Mouse (Mus musculus): ENCODE results near the gene Themis2. TPM values are rescaled to one million over a fixed set of nuclear protein-coding genes. Genes with fewer than 3 reads are reported as not detected.

The Themis2 gene
- 55.0 and 68.8 TPM in 2 replicates for polyA plus RNA-seq (2012; rRNA removed)

DNA sequence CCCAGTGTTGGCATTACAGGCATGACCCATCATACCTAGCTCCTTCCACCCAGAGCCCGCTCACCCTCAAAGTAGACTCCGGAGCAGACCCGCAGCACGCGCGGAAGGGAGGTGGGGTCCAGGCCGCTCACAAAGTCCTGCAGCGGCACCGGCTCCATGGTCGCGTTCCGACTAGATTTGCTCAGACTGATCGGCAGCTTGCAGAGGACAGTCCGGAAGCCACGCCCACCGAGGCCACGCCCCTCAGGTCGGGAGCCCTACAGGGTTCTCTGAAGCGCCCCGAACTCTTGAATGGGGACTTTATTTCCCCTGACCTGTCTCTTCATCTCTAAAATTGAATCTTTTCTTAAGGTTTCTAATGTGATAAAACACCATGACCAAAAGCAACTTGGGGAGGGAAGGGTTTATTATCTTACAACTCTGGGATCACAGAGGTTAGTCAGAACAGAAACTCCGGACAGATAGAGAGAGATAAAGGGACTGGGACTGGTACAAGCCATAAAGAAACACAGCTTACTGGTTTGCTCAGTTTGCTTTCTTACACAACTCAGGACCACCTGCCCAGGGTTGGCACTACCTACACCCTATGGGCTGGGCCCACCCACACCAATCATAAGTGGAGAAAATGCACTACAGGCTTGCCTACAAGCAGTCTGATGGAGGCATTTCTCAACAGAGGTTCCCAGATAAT lies at the start of gene Themis2:
TSS of gene Themis2 (minus strand) at position 192 of the 691 bp plus-strand sequence.
- H3K27me3 ChIP-seq (ENCODE audit: control insufficient read depth, insufficient read depth, low read length): no peaks in the 10 kb centered on the region
- peaks cover 7% of the 10 kb centered on the region; the same call in 1 of the 2 replicates for H3K4me1 ChIP-seq (ENCODE audit: control insufficient read depth, insufficient read depth, insufficient read length)
- H3K4me3 ChIP-seq (ENCODE audit: extremely low read depth, insufficient read depth, insufficient read length): peak within 1 kb of the TSS; percentile 90
- WGBS: 2% methylated on average over 21 of the region's 21 CpGs
- peaks cover 8% of the 10 kb centered on the region for H3K36me3 ChIP-seq (ENCODE audit: control insufficient read depth, insufficient read depth, low read length)
- peak within 1 kb of the TSS; percentile 85 for H3K27ac ChIP-seq (ENCODE audit: insufficient read depth, low read length)
- DNase-seq (ENCODE audit: low read depth in 1 of 2, low spot score in 2 of 2): peak; percentile 67 to 97
- TF ChIP-seq CTCF (IDR thresholded peaks at IDR 0.05; ENCODE audit: extremely low read depth, insufficient read depth, insufficient read length, insufficient replicate concordance) (no peak), POLR2A (IDR thresholded peaks at IDR 0.05; ENCODE audit: low read depth, low read length) (peak; percentile 96)

DNA sequence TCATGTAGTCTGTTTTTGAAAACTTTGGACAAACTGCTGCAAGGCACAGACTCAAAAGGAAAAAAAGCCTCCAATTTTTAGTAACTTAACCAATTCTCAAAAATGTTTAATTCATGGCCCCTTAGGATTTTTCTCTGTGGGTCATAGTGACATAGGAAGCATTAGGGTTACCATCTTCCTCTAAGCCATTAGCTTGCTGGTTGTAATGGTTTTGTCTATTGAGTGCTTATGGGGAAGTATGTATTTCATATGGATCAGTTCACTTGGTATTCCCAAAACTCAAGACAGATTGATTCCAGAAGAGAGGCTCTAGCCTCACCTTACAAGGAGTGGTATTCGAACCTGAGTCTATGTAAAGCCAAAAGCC lies 47.5 kb upstream of the Themis2 start:
- no peak overlapping the region for H3K27ac ChIP-seq (ENCODE audit: insufficient read depth, low read length)
- H3K36me3 ChIP-seq (ENCODE audit: control insufficient read depth, insufficient read depth, low read length): peaks cover 11% of the 10 kb centered on the region; the same call in 1 of the 2 replicates
- no peaks in the 10 kb centered on the region for H3K4me1 ChIP-seq (ENCODE audit: control insufficient read depth, insufficient read depth, insufficient read length)
- H3K27me3 ChIP-seq (ENCODE audit: control insufficient read depth, insufficient read depth, low read length): no peaks in the 10 kb centered on the region
- H3K4me3 ChIP-seq (ENCODE audit: extremely low read depth, insufficient read depth, insufficient read length): no peak overlapping the region
- DNase-seq (ENCODE audit: low read depth in 1 of 2, low spot score in 2 of 2): no peak
- no peak for TF ChIP-seq POLR2A (IDR thresholded peaks at IDR 0.05; ENCODE audit: low read depth, low read length)
- TF ChIP-seq CTCF (IDR thresholded peaks at IDR 0.05; ENCODE audit: extremely low read depth, insufficient read depth, insufficient read length, insufficient replicate concordance): no peak
- 89% methylated on average over 1 of the region's 1 CpGs for WGBS

DNA sequence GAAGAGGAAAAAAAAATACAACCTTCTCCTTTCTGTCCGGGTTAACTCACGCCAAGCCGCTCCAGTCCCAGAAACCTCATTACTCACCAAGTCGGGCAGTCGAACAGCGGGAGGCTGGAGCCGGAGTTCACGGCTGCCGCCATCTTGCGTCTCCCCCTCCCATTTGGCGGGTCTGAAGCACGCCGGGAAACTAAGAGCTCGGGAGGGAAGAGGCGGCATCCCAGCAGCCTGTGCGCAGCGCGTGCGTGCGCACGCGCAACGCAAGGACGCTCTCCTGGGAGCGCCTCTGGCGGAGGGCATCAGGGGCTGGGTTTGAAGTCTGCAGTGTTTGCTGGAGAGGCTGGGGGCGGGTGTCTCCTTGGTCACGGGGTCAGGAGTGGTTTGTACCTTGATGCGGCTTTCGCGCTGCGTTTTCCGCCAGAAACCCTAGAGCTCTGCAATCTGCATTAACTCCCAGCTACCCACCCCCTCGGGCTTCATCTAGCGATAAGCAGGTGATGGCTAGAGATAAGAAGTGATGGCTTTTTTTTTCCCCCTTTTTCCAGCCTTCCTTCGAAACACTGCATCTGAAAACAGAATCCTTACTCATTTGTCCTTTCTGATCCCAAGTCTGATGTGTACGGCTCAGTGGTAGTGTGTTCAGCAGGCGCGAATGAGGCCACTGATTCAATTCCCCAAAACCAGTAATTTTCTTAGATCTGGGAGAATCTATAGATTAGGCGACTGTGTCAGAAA lies 47.0 kb upstream of the Themis2 start, which contains the start of gene Ppp1r8:
TSS of gene Ppp1r8 (minus strand) at position 200 of the 735 bp plus-strand sequence.
- Histone ChIP-seq H3K27ac (ENCODE audit: insufficient read depth, low read length) (peak within 1 kb of the TSS; percentile 33; the same call in 1 of the 2 replicates), H3K27me3 (ENCODE audit: control insufficient read depth, insufficient read depth, low read length) (no peaks in the 10 kb centered on the region), H3K4me1 (ENCODE audit: control insufficient read depth, insufficient read depth, insufficient read length) (no peaks in the 10 kb centered on the region), H3K36me3 (ENCODE audit: control insufficient read depth, insufficient read depth, low read length) (peaks cover 12% of the 10 kb centered on the region; the same call in 1 of the 2 replicates), H3K4me3 (ENCODE audit: extremely low read depth, insufficient read depth, insufficient read length) (peak within 1 kb of the TSS; percentile 90)
- DNase-seq (ENCODE audit: low read depth in 1 of 2, low spot score in 2 of 2): peak; percentile 83 to 86
- TF ChIP-seq CTCF (IDR thresholded peaks at IDR 0.05; ENCODE audit: extremely low read depth, insufficient read depth, insufficient read length, insufficient replicate concordance): no peak
- peak; percentile 96 for TF ChIP-seq POLR2A (IDR thresholded peaks at IDR 0.05; ENCODE audit: low read depth, low read length)
- WGBS: 2% methylated on average over 40 of the region's 40 CpGs

DNA sequence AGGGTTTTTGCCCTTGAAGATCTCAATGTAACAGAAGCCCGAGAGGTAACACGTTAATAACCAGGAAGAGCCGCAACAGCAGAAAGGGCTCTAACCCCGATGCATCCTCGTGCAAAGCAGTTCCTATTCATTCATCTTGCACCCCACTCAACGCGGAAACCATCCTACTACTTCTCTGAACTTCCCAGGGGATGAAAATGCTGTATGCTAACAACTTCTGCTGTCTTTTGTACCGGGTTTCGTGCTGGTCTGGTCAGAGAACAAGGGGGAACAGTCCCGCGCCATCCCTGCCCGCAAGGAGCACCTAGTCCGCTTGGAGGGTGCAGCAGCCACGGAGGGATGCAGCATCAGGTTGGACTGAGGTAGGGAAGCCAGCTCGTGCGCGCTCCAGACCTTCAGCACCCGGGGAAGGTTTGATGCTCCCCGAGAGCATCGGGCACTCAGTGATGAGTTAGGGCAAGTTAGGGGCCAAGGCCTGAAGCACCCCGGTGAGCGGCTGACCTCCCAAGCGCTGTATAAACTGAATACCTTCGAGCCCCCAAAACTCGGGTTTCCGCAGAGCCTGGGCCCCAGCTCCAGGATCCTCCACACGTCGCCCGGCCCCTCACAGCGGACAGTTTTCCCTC lies 46.2 kb upstream of the Themis2 start:
- under 1% methylated on average over 30 of the region's 30 CpGs for WGBS
- Histone ChIP-seq H3K36me3 (ENCODE audit: control insufficient read depth, insufficient read depth, low read length) (peaks cover 13% of the 10 kb centered on the region; the same call in 1 of the 2 replicates), H3K4me1 (ENCODE audit: control insufficient read depth, insufficient read depth, insufficient read length) (no peaks in the 10 kb centered on the region), H3K27ac (ENCODE audit: insufficient read depth, low read length) (no peak overlapping the region), H3K4me3 (ENCODE audit: extremely low read depth, insufficient read depth, insufficient read length) (peak overlapping the region; percentile 90), H3K27me3 (ENCODE audit: control insufficient read depth, insufficient read depth, low read length) (no peaks in the 10 kb centered on the region)
- TF ChIP-seq POLR2A (IDR thresholded peaks at IDR 0.05; ENCODE audit: low read depth, low read length) (no peak), CTCF (IDR thresholded peaks at IDR 0.05; ENCODE audit: extremely low read depth, insufficient read depth, insufficient read length, insufficient replicate concordance) (no peak)
- DNase-seq (ENCODE audit: low read depth in 1 of 2, low spot score in 2 of 2): peak in 1 of 2 experiments; percentile 6

DNA sequence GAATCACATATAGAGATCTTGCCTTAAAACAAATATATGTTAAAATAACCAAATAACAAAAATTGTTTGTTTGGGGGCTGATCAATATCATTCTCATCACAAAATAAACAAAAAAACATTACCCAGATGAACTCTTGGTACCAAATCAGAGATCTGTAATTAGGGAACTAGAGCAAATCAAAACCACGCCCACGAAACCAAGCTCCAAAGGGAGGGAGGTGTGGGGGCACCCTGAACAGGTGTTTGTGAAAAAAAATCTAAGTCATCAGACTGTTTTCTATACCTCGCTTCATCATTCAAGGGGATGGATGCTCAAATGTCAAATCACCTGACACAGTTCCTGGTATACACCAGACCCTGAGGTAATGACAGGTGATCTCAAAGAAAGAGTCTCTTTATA lies 45.3 kb upstream of the Themis2 start:
- Histone ChIP-seq H3K27me3 (ENCODE audit: control insufficient read depth, insufficient read depth, low read length) (no peaks in the 10 kb centered on the region), H3K4me1 (ENCODE audit: control insufficient read depth, insufficient read depth, insufficient read length) (no peaks in the 10 kb centered on the region), H3K36me3 (ENCODE audit: control insufficient read depth, insufficient read depth, low read length) (peaks cover 16% of the 10 kb centered on the region), H3K4me3 (ENCODE audit: extremely low read depth, insufficient read depth, insufficient read length) (no peak overlapping the region), H3K27ac (ENCODE audit: insufficient read depth, low read length) (no peak overlapping the region)
- 44% methylated on average over 3 of the region's 3 CpGs for WGBS
- no peak for TF ChIP-seq CTCF (IDR thresholded peaks at IDR 0.05; ENCODE audit: extremely low read depth, insufficient read depth, insufficient read length, insufficient replicate concordance)
- TF ChIP-seq POLR2A (IDR thresholded peaks at IDR 0.05; ENCODE audit: low read depth, low read length): no peak
- DNase-seq (ENCODE audit: low read depth in 1 of 2, low spot score in 2 of 2): no peak

DNA sequence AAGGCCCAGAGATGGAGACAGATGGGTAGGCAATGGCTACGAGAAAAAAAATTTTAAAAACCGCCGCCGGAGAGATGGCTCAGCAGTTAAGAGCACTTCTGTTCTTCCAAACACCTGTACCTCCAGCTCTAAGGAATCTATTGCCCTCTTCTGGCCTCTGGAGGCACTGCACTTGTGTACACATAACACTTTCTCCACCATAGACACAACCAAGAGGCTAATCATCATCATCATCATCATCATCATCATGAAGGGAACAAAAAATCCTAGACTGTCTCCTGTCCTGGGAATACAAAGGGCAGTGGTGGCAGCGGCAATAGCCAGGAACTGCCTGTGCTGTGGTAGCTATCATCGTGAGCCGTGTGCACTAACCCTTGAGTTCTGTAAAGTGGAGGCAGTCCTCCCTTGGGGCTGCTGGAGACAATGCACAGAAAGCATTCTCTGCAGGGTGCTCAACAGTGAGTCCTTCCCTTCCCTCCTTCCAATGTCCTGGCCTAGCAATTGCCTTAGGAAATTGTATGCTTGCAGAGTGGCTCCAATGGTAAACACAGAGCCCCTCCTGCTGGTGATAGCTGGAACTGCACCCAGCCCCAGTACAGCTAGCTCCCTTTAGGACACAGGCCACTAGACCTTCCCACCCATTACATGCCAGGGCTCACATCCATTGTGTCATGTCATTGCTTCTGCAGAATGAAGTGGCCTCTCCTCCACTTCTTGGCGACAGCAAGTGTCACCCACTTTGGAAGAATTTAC lies 27.6 kb upstream of the Themis2 start:
- H3K4me3 ChIP-seq (ENCODE audit: extremely low read depth, insufficient read depth, insufficient read length): no peak overlapping the region

More for the DNA sequence above, 27.6 kb upstream of the Themis2 start:
- 43% methylated on average over 8 of the region's 8 CpGs for WGBS
- Histone ChIP-seq H3K27me3 (ENCODE audit: control insufficient read depth, insufficient read depth, low read length) (no peaks in the 10 kb centered on the region), H3K4me1 (ENCODE audit: control insufficient read depth, insufficient read depth, insufficient read length) (peaks cover 3% of the 10 kb centered on the region; the same call in 1 of the 2 replicates), H3K27ac (ENCODE audit: insufficient read depth, low read length) (no peak overlapping the region), H3K36me3 (ENCODE audit: control insufficient read depth, insufficient read depth, low read length) (peaks cover 14% of the 10 kb centered on the region)
- peak; percentile 77 to 81 for DNase-seq (ENCODE audit: low read depth in 1 of 2, low spot score in 2 of 2)
- TF ChIP-seq POLR2A (IDR thresholded peaks at IDR 0.05; ENCODE audit: low read depth, low read length) (no peak), CTCF (IDR thresholded peaks at IDR 0.05; ENCODE audit: extremely low read depth, insufficient read depth, insufficient read length, insufficient replicate concordance) (peak; percentile 79; the same call in 1 of the 2 replicates)
